Mouse (Mus musculus) splenic B cell, adult 2 months (primary cell): ENCODE data around the gene Vmn1r231.

Experiments used
- DNase-seq: peaks from one replicate; pipeline ENCODE4 v3.0.0-alpha.2; 2011; ENCODE audit warnings: low read depth, low spot score
- H3K27me3 ChIP-seq: 2 replicates; pipeline ENCODE4 v1.6.1; 2012; ENCODE audit warnings: mild to moderate bottlenecking, low read length, moderate library complexity, mixed read lengths; ENCODE audit not compliant: control insufficient read depth, poor library complexity, insufficient read depth, severe bottlenecking
- H3K36me3 ChIP-seq: 2 replicates; pipeline ENCODE4 v1.6.1; 2012; ENCODE audit warnings: mild to moderate bottlenecking, low read length, moderate library complexity, mixed read lengths; ENCODE audit not compliant: control insufficient read depth, poor library complexity, insufficient read depth, severe bottlenecking

Vmn1r231 gene

DNA sequence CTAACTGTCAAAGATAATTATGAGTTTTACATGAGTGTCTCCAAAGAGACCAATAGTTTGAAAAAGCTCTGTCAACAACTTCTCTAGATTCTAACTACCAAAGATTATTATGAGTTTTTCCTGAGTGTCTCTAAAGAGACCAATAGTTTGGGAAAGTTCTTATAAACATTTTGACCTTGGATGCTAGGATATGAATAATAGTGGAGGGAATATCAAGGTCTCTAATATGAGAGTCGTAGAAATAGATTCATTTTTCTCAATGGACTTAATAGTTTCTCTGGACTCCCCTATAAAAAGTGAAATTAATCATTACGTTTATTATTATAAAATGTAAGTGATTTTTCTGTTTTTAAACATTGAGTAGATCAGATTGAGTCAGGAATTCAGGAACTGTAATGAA lies at the start of gene Vmn1r231:
Gene Vmn1r231 (minus strand): TSS at position 101 of the 400 bp plus-strand sequence.
- Histone ChIP-seq H3K36me3 (no peaks in the 10 kb centered on the region), H3K27me3 (no peaks in the 10 kb centered on the region)
- DNase-seq: no peak

DNA sequence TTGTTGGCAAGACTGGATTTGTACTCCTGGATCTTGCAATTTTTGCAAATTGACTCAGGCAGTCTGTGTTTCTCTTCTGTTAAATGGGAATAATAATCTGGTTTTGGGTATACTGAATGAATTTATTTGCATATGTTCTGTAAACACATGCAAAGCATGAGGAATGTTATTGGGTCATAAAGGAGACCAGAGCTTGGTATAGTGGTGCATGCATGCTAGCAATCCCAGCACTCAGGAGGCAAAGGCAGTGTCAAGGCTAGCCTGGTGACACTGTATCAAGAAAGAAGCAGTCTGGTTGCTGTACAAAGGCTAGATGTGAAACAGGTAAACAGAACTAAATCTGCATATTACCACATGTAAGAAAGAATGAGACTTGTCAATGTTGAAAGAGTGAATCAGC lies 41.7 kb upstream of the Vmn1r231 start:
- Histone ChIP-seq H3K27me3 (no peaks in the 10 kb centered on the region), H3K36me3 (no peaks in the 10 kb centered on the region; the same call in 1 of the 2 replicates)
- no peak for DNase-seq

DNA sequence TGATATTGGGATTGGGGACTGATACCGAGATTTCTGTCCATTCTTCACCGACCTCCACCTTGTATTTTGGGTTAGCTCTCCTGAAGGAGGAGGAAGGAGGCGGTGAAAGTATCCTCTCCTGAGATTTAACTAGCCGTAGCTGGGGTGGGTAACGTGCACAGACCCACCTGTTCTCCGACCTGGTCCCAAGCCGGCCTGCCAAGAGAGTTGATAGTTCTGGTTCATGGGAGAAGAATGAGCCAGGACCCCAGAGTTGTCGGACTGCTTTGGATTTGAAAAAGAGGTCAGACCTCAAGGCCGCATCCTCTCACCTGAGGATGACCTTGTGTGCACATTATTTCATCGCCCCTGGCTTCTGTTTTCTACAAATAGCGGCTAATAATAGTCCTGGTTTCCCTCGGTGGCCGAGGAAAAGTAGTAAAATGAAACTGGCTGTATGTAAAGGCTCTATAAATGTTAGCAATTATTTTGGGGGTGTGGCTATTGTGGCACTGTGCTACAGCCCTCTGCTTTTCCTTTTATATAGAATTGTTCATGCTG lies 41.2 kb upstream of the Vmn1r231 start:
- Histone ChIP-seq H3K27me3 (no peaks in the 10 kb centered on the region), H3K36me3 (no peaks in the 10 kb centered on the region)
- DNase-seq: peak; percentile 11

DNA sequence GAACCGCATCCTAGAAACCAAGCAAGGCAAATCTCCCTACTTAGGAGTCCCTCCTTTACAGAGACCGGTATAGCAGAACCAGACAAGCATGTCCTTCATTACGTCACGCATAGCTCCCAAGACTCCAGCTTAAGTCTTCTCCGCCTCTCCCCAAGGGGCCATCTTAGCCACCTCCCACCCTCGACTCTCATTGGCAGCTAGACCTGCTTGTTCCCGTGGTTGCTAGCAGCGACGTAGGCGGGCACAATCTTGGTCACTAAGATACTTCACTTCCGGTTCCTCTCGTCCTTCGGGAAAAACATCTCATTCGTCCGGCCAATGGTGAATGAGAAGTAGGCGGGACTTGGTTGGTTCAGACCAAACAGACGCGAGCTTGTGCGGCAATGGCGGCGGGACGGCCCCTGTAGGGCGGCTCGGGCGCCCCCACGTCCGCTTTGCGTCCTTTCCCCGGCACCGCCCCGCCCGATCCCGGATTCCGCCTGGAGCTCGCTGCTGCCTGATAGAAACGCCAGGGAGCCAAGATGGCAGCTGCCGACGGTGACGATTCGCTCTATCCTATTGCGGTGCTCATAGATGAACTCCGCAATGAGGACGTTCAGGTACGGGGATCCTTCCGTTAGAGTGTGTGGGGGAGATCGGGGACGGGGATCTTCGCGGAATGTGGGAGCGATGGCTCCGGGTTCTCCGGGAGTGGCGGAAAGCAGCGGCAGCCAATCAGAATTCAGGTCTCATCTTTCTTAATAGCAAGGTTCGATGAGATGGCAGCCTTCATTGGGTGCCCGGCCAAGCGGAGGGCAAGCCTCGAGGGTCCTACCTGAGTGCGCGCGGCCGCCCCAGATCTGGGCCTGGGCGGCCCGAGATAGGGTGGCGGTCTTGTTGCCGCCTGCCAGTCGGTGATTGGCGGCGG lies 40.3 kb upstream of the Vmn1r231 start, which contains the start of gene Ppp2r1a:
Gene Ppp2r1a (plus strand): TSS at position 327 of the 907 bp plus-strand sequence.
- Histone ChIP-seq H3K36me3 (no peaks in the 10 kb centered on the region), H3K27me3 (no peaks in the 10 kb centered on the region; the same call in 1 of the 2 replicates)
- DNase-seq: peak; percentile 100

DNA sequence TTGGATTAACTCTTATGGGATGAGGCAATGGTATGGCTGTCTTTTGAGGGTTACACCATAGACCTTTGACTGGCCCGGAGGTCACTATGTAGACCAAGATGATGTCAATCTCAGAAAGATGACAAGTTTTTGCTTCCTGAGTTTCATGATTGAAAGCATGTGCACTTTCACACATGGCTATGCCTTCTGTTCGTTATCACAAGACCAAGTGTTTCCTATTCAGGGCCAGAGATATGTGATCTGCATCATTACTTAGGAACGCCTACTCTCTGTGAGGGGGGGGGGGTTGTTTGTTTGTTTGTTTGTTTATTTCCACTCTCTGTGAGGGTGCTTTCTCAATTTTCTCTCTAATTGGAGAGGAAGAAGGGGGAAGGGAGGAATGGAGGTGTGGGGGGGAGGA lies 39.3 kb upstream of the Vmn1r231 start:
- DNase-seq: peak; percentile 59
- no peaks in the 10 kb centered on the region; the same call in 1 of the 2 replicates for H3K27me3 ChIP-seq
- H3K36me3 ChIP-seq: no peaks in the 10 kb centered on the region

DNA sequence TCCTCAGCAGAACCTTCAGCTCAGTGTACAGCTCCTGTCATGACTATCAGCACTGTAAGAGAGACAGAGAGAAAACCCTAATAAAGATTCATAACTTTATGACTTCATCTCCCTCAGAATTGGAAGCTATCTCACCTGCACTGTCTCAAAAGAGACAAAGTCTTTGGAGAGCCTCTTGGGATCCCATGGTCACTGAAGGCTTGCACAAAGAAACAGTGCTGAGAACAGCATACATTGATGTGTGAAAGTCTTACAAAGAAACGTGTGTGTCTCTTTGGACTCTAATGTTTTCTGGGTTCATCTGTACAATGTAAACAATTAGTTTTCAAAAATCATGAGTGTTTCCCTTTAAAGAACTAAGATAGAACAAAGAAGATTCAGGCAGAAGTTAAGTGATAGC lies 14.7 kb upstream of the Vmn1r231 start, which contains the start of gene Vmn1r232:
Gene Vmn1r232 (minus strand): TSS at position 101 of the 400 bp plus-strand sequence.
- no peak for DNase-seq
- no peaks in the 10 kb centered on the region for H3K36me3 ChIP-seq
- H3K27me3 ChIP-seq: no peaks in the 10 kb centered on the region

DNA sequence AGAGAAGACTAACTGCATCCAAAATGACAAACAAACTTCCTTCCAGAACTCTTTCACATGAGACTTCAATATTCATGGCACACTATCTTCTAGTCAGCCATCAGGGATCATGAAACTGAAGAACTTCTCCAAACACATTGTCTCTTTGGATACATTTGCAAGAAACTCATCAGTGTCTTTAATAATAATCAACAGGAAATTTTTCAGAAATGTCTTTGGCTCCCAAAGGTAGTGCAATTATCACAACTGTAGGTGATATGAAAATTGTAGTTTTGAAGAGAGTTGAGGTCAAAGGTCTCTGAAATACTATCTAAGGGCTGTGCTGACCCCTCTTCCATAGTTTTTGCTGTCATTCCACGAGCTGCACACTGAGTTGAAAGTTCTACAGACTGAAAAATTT lies 64.7 kb downstream of the Vmn1r231 start, which contains the start of gene Vmn1r230:
Gene Vmn1r230 (plus strand): TSS at position 301 of the 400 bp plus-strand sequence.
- Histone ChIP-seq H3K27me3 (no peaks in the 10 kb centered on the region), H3K36me3 (no peaks in the 10 kb centered on the region)
- no peak for DNase-seq
